Mouse (Mus musculus): ENCODE results near the gene Zfp984. TPM values are rescaled to one million over a fixed set of nuclear protein-coding genes. Genes with fewer than 3 reads are reported as not detected.

Gene Zfp984
- polyA plus RNA-seq, 1 experiment: 3.2 TPM

Other genes with a start within 250 kb of the Zfp984 start
- 1.9 and 2.2 TPM in 2 replicates for gene Zfp979, start 167.3 kb downstream of the Zfp984 start, polyA plus RNA-seq (2012; rRNA removed)
- not detected in 2 replicates for gene Zfp534, start 107.2 kb downstream of the Zfp984 start, polyA plus RNA-seq (2012; rRNA removed)
- gene Zfp933, start 38.6 kb upstream of the Zfp984 start, polyA plus RNA-seq (2012; rRNA removed): 11.2 and 11.3 TPM in 2 replicates
- gene Miip, start 59.0 kb upstream of the Zfp984 start, polyA plus RNA-seq (2012; rRNA removed): 58.6 and 59.9 TPM in 2 replicates
- 8.6 and 8.7 TPM in 2 replicates for gene Fv1, start 59.2 kb upstream of the Zfp984 start, polyA plus RNA-seq (2012; rRNA removed)
- gene Mfn2, start 94.9 kb upstream of the Zfp984 start, polyA plus RNA-seq (2012; rRNA removed): 112 and 113 TPM in 2 replicates
- gene Plod1, start 127.0 kb upstream of the Zfp984 start, polyA plus RNA-seq (2012; rRNA removed): 33.0 and 36.0 TPM in 2 replicates
- 34.1 and 34.5 TPM in 2 replicates for gene 2510039O18Rik, start 131.1 kb upstream of the Zfp984 start, polyA plus RNA-seq (2012; rRNA removed)
- 0.15 TPM in 1 of 2 replicates, not detected in the other for gene Nppb, start 176.0 kb upstream of the Zfp984 start, polyA plus RNA-seq (2012; rRNA removed)
- 0.13 TPM in 1 of 2 replicates, not detected in the other for gene Nppa, start 190.9 kb upstream of the Zfp984 start, polyA plus RNA-seq (2012; rRNA removed)
- 56.8 and 59.4 TPM in 2 replicates for gene Clcn6, start 229.0 kb upstream of the Zfp984 start, polyA plus RNA-seq (2012; rRNA removed)
- gene Mthfr, start 229.3 kb upstream of the Zfp984 start, polyA plus RNA-seq (2012; rRNA removed): 27.2 and 29.8 TPM in 2 replicates